Mouse (Mus musculus) gastrocnemius, postnatal 4 days (tissue): ENCODE measurements around the gene Surf1. TPM values are rescaled to one million over a fixed set of nuclear protein-coding genes. Genes with fewer than 3 reads are reported as not detected.
"Not testable (repeated sequence)": the region's sequence is repeated elsewhere in the genome, so short reads cannot be mapped to it uniquely, and the experiment has no call there.

Experiments
- DNase-seq, 2 experiments: peaks; one replicate each; pipeline ENCODE4 v3.0.0; 2021 to 2022; ENCODE audit warnings: low spot score in 2 of 2, mixed read lengths in 2 of 2
- total RNA-seq, 2 experiments: library from RNA; stranded (reverse); gene quantifications; 2 replicates each; pipeline ENCODE4 v1.2.3; 2021

The Surf1 gene
- total RNA-seq, 2 experiments from 2014 or later, result 38.9 to 44.9 TPM

DNA sequence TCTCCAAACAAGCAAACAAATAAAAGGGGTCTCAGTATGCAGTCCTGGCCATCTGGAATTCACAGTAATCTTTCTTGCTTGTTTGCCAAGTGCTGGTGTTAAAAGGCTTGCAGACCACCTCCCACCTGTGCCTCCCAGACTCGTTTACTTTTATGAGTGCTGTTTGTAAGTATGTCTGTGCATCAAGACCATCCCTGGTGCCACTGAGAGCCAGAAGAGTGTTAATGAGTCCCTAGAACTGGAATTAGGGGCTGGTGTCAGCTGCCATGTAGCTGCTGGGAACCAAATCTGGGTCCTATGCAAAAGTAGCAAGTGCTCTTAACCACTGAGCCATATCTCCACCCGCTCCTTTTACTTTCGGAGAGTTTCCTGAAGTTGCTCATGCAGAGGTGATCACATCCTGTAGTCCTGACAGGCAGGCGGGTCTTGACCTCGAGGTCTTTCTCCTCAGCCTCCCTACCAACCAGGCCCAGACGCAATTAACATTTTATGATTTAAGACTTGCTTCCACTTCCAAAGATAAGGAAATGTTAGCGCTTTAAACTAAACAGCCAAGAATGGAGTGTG is 14.4 kb downstream of the Surf1 start:
- DNase-seq, result no peak

GRCm38 (mm10) chr2:26900731-26901130 is 15.6 kb downstream of the Surf1 start:
- no peak for DNase-seq

DNA sequence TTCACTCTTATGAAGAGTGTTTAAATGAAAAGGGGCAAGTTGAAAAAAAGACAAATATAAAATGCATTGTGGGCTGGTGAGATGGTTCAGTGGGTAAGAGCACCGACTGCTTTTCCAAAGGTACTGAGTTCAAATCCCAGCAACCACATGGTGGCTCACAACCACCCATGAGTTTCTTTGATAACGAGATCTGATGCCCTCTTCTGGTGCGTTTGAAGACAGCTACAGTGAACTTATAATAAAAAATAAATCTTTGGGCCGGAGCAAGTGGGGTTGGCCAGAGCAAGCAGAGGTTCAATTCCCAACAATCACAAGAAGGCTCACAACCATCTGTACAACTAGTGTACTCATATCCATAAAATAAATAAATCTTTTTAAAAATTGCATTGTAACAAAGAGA is 20.4 kb downstream of the Surf1 start:
- no peak for DNase-seq

DNA sequence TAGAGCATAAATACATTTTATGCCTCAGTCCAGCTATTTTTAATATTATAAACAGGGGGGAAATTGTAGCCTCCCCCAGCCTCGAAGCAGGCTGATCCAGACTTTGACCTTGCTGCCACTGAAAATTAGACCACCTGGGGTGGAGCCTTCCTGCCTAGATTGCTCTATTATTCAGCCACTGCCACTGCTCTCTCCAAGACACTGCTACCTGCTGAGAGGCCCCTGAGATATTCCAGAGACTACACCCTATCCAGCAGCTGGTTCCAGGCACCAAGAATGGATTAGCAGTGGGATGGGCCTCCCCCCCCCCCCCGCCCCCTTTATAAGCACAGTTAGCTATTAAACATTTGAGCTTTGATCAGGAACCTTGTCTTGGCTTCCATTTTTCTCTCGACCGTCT is 30.2 kb downstream of the Surf1 start:
- not testable (repeated sequence) for DNase-seq

DNA sequence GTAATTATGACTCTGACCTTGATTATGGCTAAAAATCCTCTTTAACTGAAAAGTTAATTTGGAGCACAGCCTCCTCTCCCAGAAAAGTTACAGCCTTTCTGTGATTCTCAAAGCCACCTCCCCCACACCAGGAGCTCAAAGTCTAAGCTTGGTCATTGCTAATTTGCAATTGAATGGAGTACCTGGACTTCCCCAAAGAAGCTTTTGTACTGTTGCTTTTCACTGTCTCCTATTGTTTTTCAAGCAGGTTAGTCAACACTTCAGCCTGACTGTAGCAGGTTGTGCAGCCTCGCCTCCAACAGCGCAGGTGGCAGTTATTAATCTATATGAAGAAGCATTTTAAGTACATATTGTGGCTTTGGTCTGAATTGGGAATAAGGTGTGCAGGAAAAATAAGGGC is 30.8 kb downstream of the Surf1 start:
- DNase-seq, result not testable (repeated sequence)

GRCm38 (mm10) chr2:26878571-26878970 is 37.8 kb downstream of the Surf1 start:
- DNase-seq, result no peak

DNA sequence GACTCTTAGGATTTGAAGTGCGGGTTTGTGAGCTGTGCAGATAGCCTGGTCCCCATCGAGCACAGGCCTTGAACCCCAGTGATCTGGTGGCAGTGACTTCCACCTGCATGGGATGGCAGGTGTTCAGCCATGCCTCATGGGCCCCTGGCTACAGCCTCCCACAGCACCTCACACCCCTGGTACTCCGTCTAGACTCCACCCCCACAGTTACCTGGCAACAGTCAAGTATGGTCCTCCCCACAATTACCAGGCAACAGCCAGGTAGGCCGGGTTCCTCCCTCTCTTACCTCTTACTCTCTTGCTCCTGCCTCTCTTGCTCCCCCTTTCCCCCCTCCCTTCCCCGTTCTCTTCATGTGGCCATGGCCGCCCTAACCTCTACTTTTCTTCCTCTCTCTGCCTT is 45.7 kb downstream of the Surf1 start:
- no peak for DNase-seq

- no peak for DNase-seq
Observed at GRCm38 (mm10) chr2:26864879-26865278, 51.5 kb downstream of the Surf1 start, which contains the start of gene Abo. Abo (minus strand) TSS chr2:26864979.

Other genes with a start within 250 kb of the Surf1 start
- gene Lcn4, start 245.2 kb downstream of the Surf1 start, total RNA-seq, result not detected
- not detected for gene Abo, start 51.6 kb downstream of the Surf1 start, total RNA-seq
- gene Surf6, start 13.7 kb downstream of the Surf1 start, total RNA-seq, result 10 to 100 TPM; 15.7 to 17.6 TPM
- 10 to 100 TPM; 30.6 to 34.7 TPM for gene Med22, start 5.9 kb downstream of the Surf1 start, total RNA-seq
- 100 to 1,000 TPM; 463 to 500 TPM for gene Rpl7a, start 5.8 kb downstream of the Surf1 start, total RNA-seq
- 10 to 100 TPM; 15.5 to 17.8 TPM for gene Surf2, start 163 bp downstream of the Surf1 start, total RNA-seq
- gene Surf4, start 17.4 kb upstream of the Surf1 start, total RNA-seq, result 100 to 1,000 TPM; 116 to 119 TPM
- gene Stkld1, start 17.5 kb upstream of the Surf1 start, total RNA-seq, result not detected
- gene Rexo4, start 47.9 kb upstream of the Surf1 start, total RNA-seq, result 10 to 100 TPM; 23.8 to 29.4 TPM
- gene Adamts13, start 56.9 kb upstream of the Surf1 start, total RNA-seq, result under 1 TPM; 0.05 to 0.21 TPM
- gene Cacfd1, start 93.4 kb upstream of the Surf1 start, total RNA-seq, result 10 to 100 TPM; 34.8 to 38.5 TPM
- under 1 TPM; 0.32 to 0.49 TPM for gene Slc2a6, start 111.5 kb upstream of the Surf1 start, total RNA-seq
- gene Mymk, start 155.6 kb upstream of the Surf1 start, total RNA-seq, result 100 to 1,000 TPM; 111 to 118 TPM
- gene Adamtsl2, start 162.8 kb upstream of the Surf1 start, total RNA-seq, result 1 to 10 TPM; 2.5 to 4.6 TPM
- gene Fam163b, start 226.0 kb upstream of the Surf1 start, total RNA-seq, result under 1 TPM; 0.29 to 0.39 TPM
- under 1 TPM; 0.20 to 0.36 TPM for gene Dbh, start 248.7 kb upstream of the Surf1 start, total RNA-seq